Mouse (Mus musculus) spleen, adult 2 months (tissue): ENCODE results near the gene Glp2r. TPM values are rescaled to one million over a fixed set of nuclear protein-coding genes. Genes with fewer than 3 reads are reported as not detected.

Source experiments
- DNase-seq, 2 experiments: peaks; one replicate each; pipeline versions ENCODE4 v3.0.0 to v3.0.0-alpha.2; 2012 to 2021; ENCODE audit warnings: low spot score in 2 of 2, low read depth in 1 of 2
- H3K27ac ChIP-seq: fragments of 200-500 bp; 2 replicates; pipeline ENCODE4 v1.5.1; 2012; ENCODE audit warnings: low read length, inconsistent platforms; ENCODE audit not compliant: insufficient read depth
- H3K27me3 ChIP-seq: fragments of 200-500 bp; 2 replicates; pipeline ENCODE4 v1.6.1; 2012; ENCODE audit warnings: mild to moderate bottlenecking, moderate library complexity, low read length, inconsistent platforms; ENCODE audit not compliant: control insufficient read depth, insufficient read depth
- H3K36me3 ChIP-seq: fragments of 200-500 bp; 2 replicates; pipeline ENCODE4 v1.6.1; 2012; ENCODE audit warnings: mild to moderate bottlenecking, low read length, inconsistent platforms; ENCODE audit not compliant: control insufficient read depth, insufficient read depth
- H3K4me1 ChIP-seq: fragments of 200-500 bp; 2 replicates; pipeline ENCODE4 v1.6.1; 2011; ENCODE audit warnings: inconsistent platforms; ENCODE audit not compliant: control insufficient read depth, insufficient read depth, insufficient read length
- H3K4me3 ChIP-seq: fragments of 200-500 bp; 2 replicates; pipeline ENCODE4 v1.5.1; 2011; ENCODE audit warnings: mild to moderate bottlenecking, inconsistent platforms; ENCODE audit not compliant: insufficient read depth, insufficient read length; ENCODE audit errors: extremely low read depth
- CTCF ChIP-seq: fragments of 200-500 bp; IDR thresholded peaks from 2 replicates; pipeline ENCODE4 v1.5.1; 2011; ENCODE audit warnings: mild to moderate bottlenecking, inconsistent platforms; ENCODE audit not compliant: insufficient read depth, insufficient read length, insufficient replicate concordance; ENCODE audit errors: extremely low read depth
- POLR2A ChIP-seq: fragments of 200-500 bp; IDR thresholded peaks from 2 replicates; pipeline ENCODE4 v1.6.1; 2011; ENCODE audit warnings: low read depth, low read length, inconsistent platforms
- WGBS: fragments of 180-500 bp; shearing (Covaris S2); methylation state at CpG from one replicate; pipeline ENCODE4 v1.1.7; 2018; 5-methylcytosine and 5-hydroxymethylcytosine counted together
- polyA plus RNA-seq: library from polyadenylated mRNA; depleted of rRNA; stranded (reverse); fragments of >200 nt; gene quantifications from 2 replicates; pipeline ENCODE4 v1.2.3, GENCODE M21; 2012

Glp2r gene
- polyA plus RNA-seq, 1 experiment, result 0.04 TPM

DNA sequence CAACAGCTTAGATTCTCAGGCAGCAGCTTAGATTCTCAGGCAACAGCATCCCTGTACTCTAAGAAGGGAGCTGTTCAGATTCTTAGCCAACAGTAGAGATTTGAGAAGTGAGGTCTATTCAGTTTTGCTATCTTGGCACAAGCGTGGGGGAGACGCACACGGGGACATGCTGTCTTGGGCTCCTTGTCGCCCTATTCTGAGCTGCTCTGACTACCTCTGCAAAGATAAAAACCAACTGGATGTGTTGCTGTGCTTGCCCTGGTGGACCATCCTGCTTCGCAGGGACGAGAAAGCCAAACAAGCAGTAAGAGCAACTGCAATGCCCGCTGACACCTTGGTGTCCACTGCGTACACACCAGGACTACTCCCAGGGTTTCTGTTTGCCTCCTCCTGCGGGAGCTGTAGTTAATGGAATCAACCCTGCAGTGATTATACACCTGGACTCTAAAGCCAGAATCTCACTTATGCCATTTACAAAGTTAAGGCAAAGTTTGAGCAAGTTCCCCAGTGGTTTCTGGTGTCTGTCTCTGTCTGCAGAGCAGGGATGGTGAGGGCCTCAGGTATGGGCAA, 117.3 kb downstream of the Glp2r start:
- no peak overlapping the region for H3K27ac ChIP-seq
- no peaks in the 10 kb centered on the region for H3K27me3 ChIP-seq
- no peak for DNase-seq
- H3K36me3 ChIP-seq, result no peaks in the 10 kb centered on the region
- H3K4me1 ChIP-seq, result no peaks in the 10 kb centered on the region
- TF ChIP-seq CTCF, result no peak
- no peak for TF ChIP-seq POLR2A
- no peak overlapping the region for H3K4me3 ChIP-seq
- WGBS, result 92% methylated on average over 9 of the region's 9 CpGs

DNA sequence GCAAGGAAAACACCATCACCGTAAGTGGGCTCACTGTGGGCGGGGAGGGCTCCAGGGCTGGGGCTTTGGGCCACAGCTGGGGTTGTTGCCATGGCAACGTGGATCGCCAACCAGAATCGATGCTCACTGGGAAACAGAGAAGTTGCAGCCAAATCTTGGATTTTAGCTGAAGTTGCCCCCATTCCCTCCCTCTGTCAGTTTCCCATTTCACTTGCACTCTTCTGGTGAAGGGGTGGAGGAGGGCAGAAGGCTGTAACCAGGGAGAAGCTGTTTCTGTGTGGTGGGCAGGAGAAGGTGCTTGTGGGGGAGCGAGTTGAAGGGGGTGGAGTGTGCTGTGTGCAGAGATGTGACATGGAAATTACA, 118.1 kb downstream of the Glp2r start:
- Histone ChIP-seq H3K4me1 (no peaks in the 10 kb centered on the region), H3K27ac (no peak overlapping the region), H3K4me3 (no peak overlapping the region), H3K36me3 (no peaks in the 10 kb centered on the region), H3K27me3 (no peaks in the 10 kb centered on the region)
- no peak for DNase-seq
- 48% methylated on average over 6 of the region's 6 CpGs for WGBS
- TF ChIP-seq CTCF (no peak), POLR2A (no peak)

DNA sequence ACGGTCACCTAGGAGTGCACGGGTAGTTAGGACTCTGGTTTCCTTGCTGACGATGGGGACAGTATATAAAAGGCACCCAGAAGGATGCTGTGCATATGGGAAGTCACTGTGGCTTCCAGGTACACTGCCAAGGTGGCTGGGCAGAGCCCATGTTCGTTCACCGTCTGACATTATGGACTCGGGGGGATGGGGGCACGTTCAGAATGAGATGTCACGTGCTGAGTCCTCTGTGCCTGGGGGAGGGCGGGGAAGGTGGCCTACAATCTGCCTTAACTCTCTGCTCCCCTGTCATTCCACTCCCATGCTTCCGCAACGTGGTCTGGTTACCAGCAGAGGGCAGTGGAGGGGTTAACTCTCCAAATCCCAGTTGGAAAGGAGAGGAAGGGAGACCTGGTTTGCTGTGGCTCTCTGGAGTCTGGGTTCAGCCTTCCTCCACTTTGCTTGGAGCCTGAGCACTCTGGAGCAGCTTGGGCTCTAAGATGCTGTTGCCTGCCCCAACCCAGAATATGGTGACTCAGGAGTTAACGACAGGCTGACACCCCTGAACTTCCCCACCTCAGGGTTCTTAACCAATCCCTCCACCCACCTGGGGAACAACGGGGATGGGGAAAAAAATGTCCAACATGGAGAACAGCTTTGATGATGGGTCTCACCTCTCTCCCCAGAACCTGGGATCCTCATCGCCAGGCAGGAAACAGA, 118.6 kb downstream of the Glp2r start:
- no peak overlapping the region for H3K4me3 ChIP-seq
- no peaks in the 10 kb centered on the region for H3K27me3 ChIP-seq
- no peaks in the 10 kb centered on the region for H3K36me3 ChIP-seq
- no peak for TF ChIP-seq CTCF
- TF ChIP-seq POLR2A, result no peak
- 23% methylated on average over 14 of the region's 14 CpGs for WGBS
- no peak for DNase-seq
- no peak overlapping the region for H3K27ac ChIP-seq
- no peaks in the 10 kb centered on the region for H3K4me1 ChIP-seq

DNA sequence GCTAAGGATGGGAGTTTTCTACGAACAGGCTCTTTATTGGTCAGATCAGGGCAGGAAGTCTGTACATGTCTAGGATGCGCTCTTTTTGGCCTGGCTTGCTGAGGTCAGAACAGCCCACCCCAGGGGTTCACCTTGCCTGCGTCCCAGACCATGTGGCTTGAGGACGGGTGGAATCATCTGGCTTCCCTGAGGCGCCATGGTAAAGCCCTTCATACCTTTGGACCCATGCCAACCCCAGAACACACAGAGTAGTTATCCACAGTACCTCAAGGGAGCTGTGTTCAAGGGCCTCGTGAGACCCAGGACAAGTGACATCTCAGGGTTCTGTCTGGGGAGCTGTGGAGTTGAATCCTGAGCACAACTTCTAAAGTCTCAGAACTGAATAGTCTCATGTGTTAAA, 119.2 kb downstream of the Glp2r start:
- TF ChIP-seq POLR2A (no peak), CTCF (no peak)
- 76% methylated on average over 6 of the region's 6 CpGs for whole genome bisulfite sequencing
- DNase-seq, result no peak
- Histone ChIP-seq H3K4me1 (no peaks in the 10 kb centered on the region), H3K27me3 (no peaks in the 10 kb centered on the region), H3K36me3 (no peaks in the 10 kb centered on the region), H3K4me3 (no peak overlapping the region), H3K27ac (no peak overlapping the region)

DNA sequence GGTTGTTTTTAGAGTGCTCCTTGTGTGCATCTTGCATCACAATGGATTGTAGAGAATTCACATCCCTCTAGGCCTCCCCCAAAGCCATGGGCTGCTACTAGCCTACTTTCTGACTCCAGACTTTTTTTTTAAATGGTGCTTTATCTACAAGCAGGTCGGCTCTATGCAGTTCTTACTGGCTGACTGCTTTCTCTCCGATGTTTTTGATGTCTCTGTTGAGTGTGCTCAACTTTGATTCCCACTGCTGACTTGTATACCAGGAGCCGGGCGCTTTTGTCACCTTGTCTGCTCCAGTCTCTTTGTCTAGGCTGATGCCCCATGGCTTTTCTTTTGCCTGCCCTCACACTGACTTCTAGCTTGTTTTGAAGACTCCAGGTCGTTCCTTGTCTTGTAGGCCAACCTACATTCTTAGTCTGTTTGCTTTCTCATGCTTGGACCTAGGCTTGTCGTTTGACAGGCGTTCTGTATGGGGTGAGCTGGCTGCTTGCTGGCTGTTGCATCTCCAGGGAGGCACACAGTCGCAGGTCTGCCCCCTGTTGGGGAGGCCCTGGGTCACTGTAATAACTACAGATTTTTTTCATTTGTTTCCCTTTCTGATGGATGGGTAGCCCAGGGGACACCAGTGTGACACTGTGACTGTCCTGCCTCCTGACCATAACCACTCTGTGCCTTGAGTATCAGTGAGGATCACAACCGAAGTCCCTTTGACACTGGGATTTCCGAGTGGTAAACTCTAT, 120.8 kb downstream of the Glp2r start:
- no peak for DNase-seq
- TF ChIP-seq CTCF (no peak), POLR2A (no peak)
- Histone ChIP-seq H3K4me3 (no peak overlapping the region), H3K4me1 (no peaks in the 10 kb centered on the region), H3K36me3 (no peaks in the 10 kb centered on the region), H3K27ac (no peak overlapping the region), H3K27me3 (no peaks in the 10 kb centered on the region)
- 59% methylated on average over 10 of the region's 10 CpGs for WGBS

DNA sequence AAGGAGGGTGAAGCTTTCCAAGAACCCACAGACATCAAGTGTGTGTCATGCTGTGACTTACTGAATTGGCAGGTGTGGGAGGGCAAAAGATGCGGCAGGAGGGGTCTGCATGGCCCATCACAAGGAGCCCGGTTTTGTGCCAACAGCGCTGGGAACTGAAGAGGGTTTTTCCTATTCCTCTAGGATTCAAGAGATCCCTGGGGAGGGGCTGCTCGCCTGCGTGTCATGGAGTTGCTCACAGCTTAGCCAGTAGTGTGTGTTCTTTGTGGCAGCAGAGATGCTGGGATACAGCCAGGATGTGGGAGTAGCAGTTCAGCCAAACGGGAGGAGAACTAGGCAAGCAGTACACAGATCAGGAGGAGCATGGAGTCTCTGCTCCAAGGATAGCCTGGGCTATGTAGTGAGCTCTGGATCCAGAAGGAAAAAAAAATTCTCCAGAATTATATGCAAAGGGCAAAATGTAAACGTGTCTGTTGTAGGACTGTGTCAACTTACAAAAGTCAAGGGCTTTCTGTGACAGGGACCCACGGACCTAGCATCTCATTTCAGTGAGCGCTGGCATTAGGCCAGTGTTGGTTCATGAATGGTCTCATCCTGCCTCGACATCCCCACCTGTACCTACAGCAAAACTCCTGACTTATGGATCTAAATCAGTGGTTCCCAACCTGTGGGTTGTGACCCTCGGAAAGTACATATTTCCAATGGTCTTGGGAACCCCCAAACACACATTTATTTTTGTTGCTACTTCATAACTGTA, 122.1 kb downstream of the Glp2r start:
- Histone ChIP-seq H3K4me3 (no peak overlapping the region), H3K4me1 (no peaks in the 10 kb centered on the region), H3K27ac (no peak overlapping the region), H3K36me3 (no peaks in the 10 kb centered on the region), H3K27me3 (no peaks in the 10 kb centered on the region)
- WGBS, result 78% methylated on average over 11 of the region's 11 CpGs
- no peak for DNase-seq
- TF ChIP-seq CTCF, result no peak
- no peak for TF ChIP-seq POLR2A
